Mouse (Mus musculus) intestine, embryonic 16.5 days (tissue): ENCODE measurements around the gene Pxylp1. TPM values are rescaled to one million over a fixed set of nuclear protein-coding genes. Genes with fewer than 3 reads are reported as not detected.

ENCODE experiments used
- ATAC-seq: fragments of 200-750 bp; cut with Nextera tagmentation; 2 replicates; pipeline ENCODE4 v1.8.0; 2017; ENCODE audit warnings: moderate TSS enrichment, moderate library complexity
- H3K27ac ChIP-seq: fragments of 300-500 bp; sonication (generic); 2 replicates; pipeline ENCODE4 v1.5.1; 2014; ENCODE audit warnings: mild to moderate bottlenecking, low read length
- H3K27me3 ChIP-seq: fragments of 300-500 bp; sonication (generic); replicated peaks from 2 replicates; pipeline ENCODE4 v1.6.1; 2014; ENCODE audit warnings: low read length, control low read depth, mixed read lengths; ENCODE audit not compliant: control insufficient read depth, insufficient read depth
- H3K36me3 ChIP-seq: fragments of 300-500 bp; sonication (generic); 2 replicates; pipeline ENCODE4 v1.6.1; 2014; ENCODE audit warnings: low read length, control low read depth; ENCODE audit not compliant: control insufficient read depth, insufficient read depth
- H3K4me1 ChIP-seq: fragments of 300-500 bp; sonication (generic); 2 replicates; pipeline ENCODE4 v1.6.1; 2014; ENCODE audit warnings: low read length, control low read depth, mixed read lengths; ENCODE audit not compliant: control insufficient read depth, insufficient read depth
- H3K4me2 ChIP-seq: fragments of 300-500 bp; sonication (generic); 2 replicates; pipeline ENCODE4 v1.6.1; 2014; ENCODE audit warnings: low read depth, low read length, control low read depth
- H3K4me3 ChIP-seq: fragments of 300-500 bp; sonication (generic); 2 replicates; pipeline ENCODE4 v1.5.1; 2014; ENCODE audit warnings: mild to moderate bottlenecking, low read length
- H3K9ac ChIP-seq: fragments of 300-500 bp; sonication (generic); 2 replicates; pipeline ENCODE4 v1.6.1; 2014; ENCODE audit warnings: low read depth, low read length
- H3K9me3 ChIP-seq: fragments of 300-500 bp; sonication (generic); 2 replicates; pipeline ENCODE4 v1.6.1; 2016; ENCODE audit warnings: low read length, control low read depth; ENCODE audit not compliant: control insufficient read depth
- WGBS: fragments of 180-500 bp; shearing (Covaris S2); extraction: QIAGEN DNeasy Blood & Tissue Kit; methylation state at CpG from one replicate; pipeline ENCODE4 v1.1.7; 2014; 5-methylcytosine and 5-hydroxymethylcytosine counted together
- polyA plus RNA-seq: library from polyadenylated mRNA; unstranded; fragments of >200 nt; fragmentation: Nextera tagmentation; extraction: Ambion mirVana; gene quantifications from 2 replicates; pipeline ENCODE4 v1.2.1, GENCODE M21; 2015

Pxylp1 gene
- polyA plus RNA-seq, 1 experiment from 2014 or later: 38.1 TPM

DNA sequence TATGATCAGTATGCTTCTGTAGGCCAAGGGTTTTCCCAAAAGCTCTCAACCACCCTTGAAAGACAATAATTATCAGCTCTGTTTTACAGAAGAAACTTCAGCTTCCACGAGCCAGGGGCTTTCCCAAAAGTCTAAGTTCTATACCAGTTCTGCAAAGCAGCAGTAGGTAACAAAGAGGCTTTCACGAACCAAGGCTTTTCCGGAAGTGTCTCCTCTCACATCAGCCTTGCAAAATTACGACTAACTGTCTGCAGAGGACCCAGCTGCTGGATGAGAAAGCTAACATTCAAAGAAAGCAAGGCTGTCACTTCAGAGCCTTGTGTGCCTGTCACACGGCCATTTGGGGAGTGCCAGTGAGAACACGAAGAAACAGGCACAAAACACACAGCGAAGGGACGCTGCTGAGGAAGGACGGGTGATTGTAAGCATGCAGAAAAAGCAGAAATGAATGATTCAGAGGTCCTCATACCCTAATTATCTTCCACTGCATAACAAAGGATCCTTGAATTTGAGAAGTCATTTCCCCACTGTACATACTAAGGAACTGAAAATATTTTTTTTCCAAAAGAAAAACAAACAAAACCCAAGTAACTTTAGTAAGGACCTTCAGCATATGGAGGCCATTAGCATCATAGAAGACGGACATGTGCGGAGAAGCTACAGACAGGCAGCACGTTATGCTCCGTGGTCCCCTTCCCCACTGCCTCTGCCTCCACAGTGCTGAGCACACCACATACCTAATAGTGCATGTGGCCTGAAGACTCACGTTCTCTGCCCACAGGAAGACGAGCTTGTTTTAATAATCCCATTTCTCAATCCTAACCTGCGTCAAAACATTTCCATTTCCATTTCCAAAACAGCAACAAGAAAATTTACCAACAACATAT lies 38.9 kb downstream of the Pxylp1 start:
- Histone ChIP-seq H3K36me3 (0 out of 2 replicates have a peak, but pooled peaks cover 2% of the 10 kb centered on the region), H3K4me2 (no peak overlapping the region), H3K4me3 (no peak overlapping the region), H3K9me3 (no peaks in the 10 kb centered on the region), H3K9ac (no peak overlapping the region), H3K27ac (no peak overlapping the region), H3K4me1 (peaks cover 13% of the 10 kb centered on the region), H3K27me3 (no peaks in the 10 kb centered on the region)
- no peak for ATAC-seq
- WGBS: 80% methylated on average over 16 of the region's 16 CpGs

DNA sequence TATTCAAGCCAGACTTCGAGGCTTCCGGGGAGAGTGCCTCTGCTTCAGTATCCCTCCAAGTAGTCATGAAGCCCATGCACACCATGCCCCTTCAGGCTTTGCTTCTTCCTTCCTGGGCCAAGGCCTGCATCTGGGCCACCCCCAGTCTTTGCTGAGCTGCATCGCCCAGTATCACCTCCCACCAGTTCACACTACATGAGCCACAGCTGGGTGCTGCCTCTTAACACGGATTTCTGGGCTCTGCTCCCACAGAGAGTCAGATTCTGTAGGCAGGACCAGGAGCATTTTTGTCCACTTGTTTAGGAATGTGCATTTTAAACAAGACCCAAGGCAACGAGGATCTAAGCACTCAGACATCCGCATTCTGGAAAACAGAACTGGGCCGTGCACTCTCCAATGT lies 40.8 kb downstream of the Pxylp1 start:
- H3K27ac ChIP-seq: peak overlapping the region; percentile 68
- no peaks in the 10 kb centered on the region for H3K27me3 ChIP-seq
- H3K9ac ChIP-seq: no peak overlapping the region
- ATAC-seq: peak; percentile 70
- no peak overlapping the region for H3K4me3 ChIP-seq
- H3K9me3 ChIP-seq: no peaks in the 10 kb centered on the region
- WGBS: 39% methylated on average over 7 of the region's 7 CpGs
- H3K36me3 ChIP-seq: peaks cover 4% of the 10 kb centered on the region; the same call in 1 of the 2 replicates
- peaks cover 13% of the 10 kb centered on the region for H3K4me1 ChIP-seq
- no peak overlapping the region for H3K4me2 ChIP-seq

DNA sequence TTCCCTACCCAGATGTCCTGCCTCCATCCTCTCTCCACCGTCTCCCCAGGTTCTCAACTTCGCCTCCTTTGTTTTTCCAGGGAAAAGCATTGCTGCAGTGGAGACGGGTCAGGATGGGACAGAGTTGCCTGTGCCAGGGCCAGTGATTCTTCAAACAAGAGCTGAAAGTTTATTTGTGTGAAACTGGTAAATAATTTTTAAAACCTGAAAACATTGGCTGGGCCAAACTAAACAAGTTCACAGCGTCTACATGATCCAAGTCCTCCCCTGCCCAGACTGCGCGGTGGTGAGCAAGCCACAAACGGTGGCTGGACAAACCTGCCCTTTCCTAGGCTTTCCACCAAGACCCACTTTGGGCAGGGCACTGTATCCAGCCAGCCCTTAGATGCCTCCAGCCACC lies 41.4 kb downstream of the Pxylp1 start:
- ATAC-seq: peak; percentile 41; the same call in 1 of the 2 replicates
- peaks cover 4% of the 10 kb centered on the region; the same call in 1 of the 2 replicates for H3K36me3 ChIP-seq
- no peaks in the 10 kb centered on the region for H3K9me3 ChIP-seq
- no peaks in the 10 kb centered on the region for H3K27me3 ChIP-seq
- no peak overlapping the region for H3K4me2 ChIP-seq
- 76% methylated on average over 7 of the region's 7 CpGs for WGBS
- H3K27ac ChIP-seq: peak overlapping the region; percentile 49; the same call in 1 of the 2 replicates
- H3K4me1 ChIP-seq: peaks cover 13% of the 10 kb centered on the region
- H3K4me3 ChIP-seq: no peak overlapping the region
- H3K9ac ChIP-seq: no peak overlapping the region

DNA sequence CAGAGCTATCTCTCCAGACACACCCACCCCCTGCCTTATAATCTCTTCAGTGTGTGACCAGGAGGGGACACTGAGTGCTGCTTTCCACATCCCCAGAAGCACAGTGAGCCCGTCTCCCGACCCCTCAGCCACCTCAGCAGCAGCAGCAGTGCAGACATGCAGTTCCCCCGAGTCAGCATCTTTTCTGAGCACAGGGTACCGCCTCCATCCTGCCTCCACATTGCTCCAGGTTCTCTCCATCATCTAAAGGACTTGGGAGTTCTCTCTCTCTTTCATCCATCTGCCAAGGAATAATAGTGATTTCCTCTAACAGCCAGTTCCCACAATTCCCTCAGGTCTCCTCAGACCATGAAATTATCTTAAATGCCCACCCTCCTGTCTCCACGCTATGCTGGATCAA lies 43.5 kb downstream of the Pxylp1 start:
- Histone ChIP-seq H3K27me3 (no peaks in the 10 kb centered on the region), H3K4me3 (no peak overlapping the region), H3K4me1 (peaks cover 18% of the 10 kb centered on the region), H3K27ac (no peak overlapping the region), H3K36me3 (peaks cover 2% of the 10 kb centered on the region; the same call in 1 of the 2 replicates), H3K9me3 (no peaks in the 10 kb centered on the region), H3K9ac (no peak overlapping the region), H3K4me2 (no peak overlapping the region)
- no peak for ATAC-seq
- WGBS: 64% methylated on average over 5 of the region's 5 CpGs

DNA sequence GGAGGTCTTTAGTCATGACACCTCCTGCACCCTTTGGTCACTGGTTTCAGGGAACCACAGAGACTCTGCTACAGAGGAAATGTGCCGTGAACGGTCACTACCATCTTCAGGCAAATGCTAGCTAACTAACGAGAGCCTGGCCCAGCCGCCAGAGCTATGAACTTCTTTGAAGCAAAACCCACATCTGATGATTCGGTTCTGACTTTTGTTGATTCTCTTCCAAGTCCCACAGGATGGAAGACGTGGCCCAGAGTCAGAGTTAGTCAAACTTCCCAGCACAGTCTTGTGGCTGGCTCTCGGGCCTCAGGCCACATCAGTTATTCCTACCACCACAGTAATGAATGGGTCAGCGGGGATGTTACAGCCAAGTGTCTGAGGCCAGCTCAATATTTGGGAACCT lies 46.1 kb downstream of the Pxylp1 start:
- Histone ChIP-seq H3K27me3 (no peaks in the 10 kb centered on the region), H3K4me1 (peaks cover 12% of the 10 kb centered on the region), H3K9ac (no peak overlapping the region), H3K4me2 (no peak overlapping the region), H3K36me3 (peaks cover 2% of the 10 kb centered on the region; the same call in 1 of the 2 replicates), H3K9me3 (no peaks in the 10 kb centered on the region), H3K4me3 (no peak overlapping the region), H3K27ac (no peak overlapping the region)
- ATAC-seq: no peak
- 88% methylated on average over 8 of the region's 8 CpGs for WGBS

DNA sequence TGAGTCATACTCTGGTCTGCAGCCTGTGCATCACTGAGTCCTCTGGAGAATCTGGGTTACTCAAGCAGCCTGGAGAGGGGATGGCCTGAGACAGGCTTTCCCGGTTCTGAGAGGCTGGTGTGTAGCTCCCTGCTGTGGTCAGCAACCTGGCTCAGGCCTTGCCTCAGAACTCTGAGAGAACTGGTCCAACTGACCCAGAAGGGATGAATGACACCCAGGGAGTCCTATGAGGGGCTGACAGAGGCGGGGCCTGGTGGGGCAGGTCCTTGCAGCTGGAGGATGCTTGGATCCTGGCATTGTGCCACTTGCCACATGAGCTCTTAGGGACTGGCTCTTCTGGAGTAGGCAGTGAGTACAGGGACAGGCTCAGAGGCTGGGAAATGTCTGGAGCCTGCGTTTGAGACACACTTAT lies 47.7 kb downstream of the Pxylp1 start:
- H3K27me3 ChIP-seq: no peaks in the 10 kb centered on the region
- no peak overlapping the region for H3K27ac ChIP-seq
- H3K9ac ChIP-seq: no peak overlapping the region
- H3K36me3 ChIP-seq: peaks cover 2% of the 10 kb centered on the region; the same call in 1 of the 2 replicates
- no peaks in the 10 kb centered on the region for H3K9me3 ChIP-seq
- peaks cover 9% of the 10 kb centered on the region; the same call in 1 of the 2 replicates for H3K4me1 ChIP-seq
- H3K4me2 ChIP-seq: no peak overlapping the region
- WGBS: 59% methylated on average over 3 of the region's 3 CpGs
- H3K4me3 ChIP-seq: no peak overlapping the region
- peak; percentile 66 for ATAC-seq

DNA sequence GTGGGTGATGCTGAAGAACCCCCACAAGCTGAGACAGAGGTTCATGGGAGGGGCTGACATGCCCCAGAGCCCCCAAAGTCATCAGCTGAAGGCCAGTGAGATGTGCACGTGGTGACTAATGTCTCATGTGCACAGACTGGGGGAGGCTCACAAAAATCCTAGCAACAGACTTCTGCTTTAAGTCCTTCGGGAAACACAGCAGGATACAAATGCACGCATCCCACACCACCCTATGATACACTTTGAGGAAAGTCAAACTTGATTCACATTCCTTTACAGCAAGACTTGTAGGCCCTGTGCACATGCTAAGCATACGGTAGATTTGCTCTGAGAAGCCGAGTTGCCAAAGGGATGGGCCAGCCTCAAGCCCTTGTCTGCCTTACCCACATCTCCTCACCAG lies 53.1 kb downstream of the Pxylp1 start:
- Histone ChIP-seq H3K36me3 (peaks cover 8% of the 10 kb centered on the region; the same call in 1 of the 2 replicates), H3K9me3 (no peaks in the 10 kb centered on the region), H3K4me1 (peaks cover 10% of the 10 kb centered on the region), H3K9ac (no peak overlapping the region), H3K27me3 (no peaks in the 10 kb centered on the region), H3K27ac (no peak overlapping the region), H3K4me3 (no peak overlapping the region), H3K4me2 (no peak overlapping the region)
- ATAC-seq: 0 out of 2 replicates have a peak, but pooled peaks have one; percentile 1
- WGBS: 77% methylated on average over 5 of the region's 5 CpGs

DNA sequence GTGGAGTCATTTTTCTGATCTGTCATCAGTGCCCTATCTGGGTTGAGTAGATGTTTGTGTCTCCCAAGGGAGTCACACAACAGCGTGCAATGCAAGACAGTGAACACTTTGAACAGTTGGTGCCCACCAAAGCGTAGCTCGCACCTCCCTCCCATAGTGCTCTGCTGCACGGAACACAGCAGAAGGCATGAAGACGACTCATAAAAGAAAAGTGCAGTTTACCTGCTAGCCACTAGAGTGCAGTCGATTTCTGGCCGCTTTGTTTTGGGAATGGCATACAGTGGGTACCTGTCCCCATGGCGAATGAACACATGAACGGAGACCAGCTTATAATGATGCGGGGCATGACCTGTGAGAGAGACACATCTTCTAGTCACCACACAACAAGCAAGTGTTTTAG lies 53.6 kb downstream of the Pxylp1 start:
- H3K27me3 ChIP-seq: no peaks in the 10 kb centered on the region
- H3K36me3 ChIP-seq: peaks cover 8% of the 10 kb centered on the region; the same call in 1 of the 2 replicates
- no peak overlapping the region for H3K9ac ChIP-seq
- no peaks in the 10 kb centered on the region for H3K9me3 ChIP-seq
- WGBS: 31% methylated on average over 10 of the region's 10 CpGs
- peaks cover 10% of the 10 kb centered on the region for H3K4me1 ChIP-seq
- no peak overlapping the region for H3K4me3 ChIP-seq
- no peak overlapping the region for H3K4me2 ChIP-seq
- peak; percentile 6; the same call in 1 of the 2 replicates for ATAC-seq
- H3K27ac ChIP-seq: no peak overlapping the region

DNA sequence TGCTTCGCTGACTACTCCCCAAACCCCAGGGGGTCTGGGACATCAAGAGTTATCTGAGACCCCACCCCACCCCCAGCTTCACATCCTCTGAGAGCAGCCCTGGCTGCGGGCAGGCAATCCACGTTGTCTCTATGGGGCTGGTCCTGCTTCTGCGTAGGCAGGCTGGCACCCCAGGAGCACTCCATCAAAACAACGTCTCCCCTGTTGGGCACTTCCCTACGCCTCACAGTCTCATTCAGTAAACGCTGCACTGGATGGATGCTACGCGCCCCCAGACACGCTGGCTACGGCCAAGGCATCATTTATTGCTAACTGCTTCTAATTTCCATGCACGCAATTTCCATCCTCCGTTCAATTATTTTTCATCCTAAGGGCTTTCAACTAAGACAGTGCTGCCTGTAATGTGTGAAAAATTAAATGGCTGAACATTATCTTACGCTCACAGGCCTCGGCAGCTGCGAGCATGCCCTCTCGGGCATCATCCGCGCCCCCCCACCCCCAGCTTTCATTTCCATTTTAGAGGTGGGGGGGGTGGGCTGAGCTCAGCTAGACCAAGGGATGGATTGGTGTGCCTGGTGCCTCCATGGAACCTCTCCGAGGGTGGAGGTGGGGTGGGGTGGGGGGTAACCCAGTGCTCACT lies 54.6 kb downstream of the Pxylp1 start:
- Histone ChIP-seq H3K4me1 (peaks cover 18% of the 10 kb centered on the region), H3K27me3 (no peaks in the 10 kb centered on the region), H3K9me3 (no peaks in the 10 kb centered on the region), H3K4me3 (no peak overlapping the region), H3K36me3 (peaks cover 8% of the 10 kb centered on the region; the same call in 1 of the 2 replicates), H3K27ac (no peak overlapping the region), H3K9ac (no peak overlapping the region), H3K4me2 (no peak overlapping the region)
- no peak for ATAC-seq
- WGBS: 63% methylated on average over 20 of the region's 20 CpGs
